Mouse (Mus musculus): ENCODE measurements around the gene Ncapg2. TPM values are rescaled to one million over a fixed set of nuclear protein-coding genes. Genes with fewer than 3 reads are reported as not detected.

Gene Ncapg2
- total and polyA plus RNA-seq, 3 experiments, result 89.3 to 102 (median 95.2) TPM

GRCm38 (mm10) chr12:116449536-116449935, 44.3 kb downstream of the Ncapg2 start:
- TF ChIP-seq KAT2A (conservative IDR thresholded peaks at IDR 0.05; ENCODE audit: low read depth, low read length), result no peak
- TF ChIP-seq POLR2A (IDR thresholded peaks at IDR 0.05; ENCODE audit: control insufficient read depth in 1 of 2, insufficient read depth in 1 of 2, low read depth in 1 of 2, low read length in 2 of 2, poor library complexity in 1 of 2), result no peak
- no peak for TF ChIP-seq POLR2AphosphoS5 (IDR thresholded peaks at IDR 0.05; ENCODE audit: borderline replicate concordance, low read depth, low read length)
- no peak for TF ChIP-seq RAD21 (IDR thresholded peaks at IDR 0.05; ENCODE audit: low read depth, low read length)
- TF ChIP-seq GATA1 (IDR thresholded peaks at IDR 0.05; ENCODE audit: low read depth, low read length), result no peak
- TF ChIP-seq MAX (IDR thresholded peaks at IDR 0.05; ENCODE audit: low read length), result no peak
- TF ChIP-seq CHD1 (IDR thresholded peaks at IDR 0.05; ENCODE audit: low read depth, low read length), result no peak
- TF ChIP-seq E2F4 (IDR thresholded peaks at IDR 0.05; ENCODE audit: borderline replicate concordance, low read depth, low read length), result no peak
- TF ChIP-seq ETS1 (IDR thresholded peaks at IDR 0.05; ENCODE audit: low read depth, low read length), result no peak
- TF ChIP-seq NELFE (IDR thresholded peaks at IDR 0.05; ENCODE audit: low read depth, low read length), result no peak
- no peak for TF ChIP-seq CHD2 (IDR thresholded peaks at IDR 0.05; ENCODE audit: low read length)
- TF ChIP-seq NRF1 (IDR thresholded peaks at IDR 0.05; ENCODE audit: insufficient read depth, low read depth, low read length, poor library complexity, severe bottlenecking), result no peak
- H3K9ac ChIP-seq (ENCODE audit: control insufficient read depth, low read depth, low read length, poor library complexity, severe bottlenecking), result no peak overlapping the region
- no peak for DNase-seq (ENCODE audit: low read depth, low spot score)
- no peaks in the 10 kb centered on the region for H3K9me3 ChIP-seq (replicated peaks; ENCODE audit: insufficient read depth, low read length)
- peaks cover 0 to 65% of the 10 kb centered on the region in 2 experiments; a peak in 2 of 4 replicates for H3K36me3 ChIP-seq (ENCODE audit: control insufficient read depth in 1 of 2, insufficient read depth in 2 of 2, low read length in 2 of 2)
- no peaks in the 10 kb centered on the region for H3K4me1 ChIP-seq (ENCODE audit: control insufficient read depth in 1 of 2, insufficient read depth in 2 of 2, low read length in 2 of 2)
- H3K4me3 ChIP-seq (ENCODE audit: control insufficient read depth in 1 of 2, insufficient read depth in 1 of 2, low read depth in 2 of 2, low read length in 2 of 2), result no peak overlapping the region
- no peak overlapping the region for H3K27ac ChIP-seq (ENCODE audit: control insufficient read depth, low read depth, low read length)
- H3K27me3 ChIP-seq (ENCODE audit: control insufficient read depth in 1 of 2, insufficient read depth in 2 of 2, low read length in 2 of 2), result no peaks in the 10 kb centered on the region
- no peaks in the 10 kb centered on the region for H3K79me2 ChIP-seq (ENCODE audit: control insufficient read depth, insufficient read depth, low read length, poor library complexity)

GRCm38 (mm10) chr12:116460379-116461065, 55.3 kb downstream of the Ncapg2 start:
- peaks cover 0 to 51% of the 10 kb centered on the region in 2 experiments; a peak in 2 of 4 replicates for H3K36me3 ChIP-seq (ENCODE audit: control insufficient read depth in 1 of 2, insufficient read depth in 2 of 2, low read length in 2 of 2)
- no peak overlapping the region for H3K27ac ChIP-seq (ENCODE audit: control insufficient read depth, low read depth, low read length)
- no peaks in the 10 kb centered on the region for H3K27me3 ChIP-seq (ENCODE audit: control insufficient read depth in 1 of 2, insufficient read depth in 2 of 2, low read length in 2 of 2)
- no peak for TF ChIP-seq TCF12 (IDR thresholded peaks at IDR 0.05; ENCODE audit: low read depth, low read length)
- no peak for TF ChIP-seq CHD2 (IDR thresholded peaks at IDR 0.05; ENCODE audit: low read length)
- TF ChIP-seq HCFC1 (IDR thresholded peaks at IDR 0.05; ENCODE audit: low read depth, low read length), result no peak
- TF ChIP-seq CHD1 (IDR thresholded peaks at IDR 0.05; ENCODE audit: low read depth, low read length), result no peak
- TF ChIP-seq BHLHE40 (IDR thresholded peaks at IDR 0.05; ENCODE audit: borderline replicate concordance, low read depth, low read length), result no peak
- TF ChIP-seq TAL1 (IDR thresholded peaks at IDR 0.05; ENCODE audit: low read length), result no peak
- TF ChIP-seq POLR2A (IDR thresholded peaks at IDR 0.05; ENCODE audit: control insufficient read depth in 1 of 2, insufficient read depth in 1 of 2, low read depth in 1 of 2, low read length in 2 of 2, poor library complexity in 1 of 2), result no peak
- TF ChIP-seq JUND (IDR thresholded peaks at IDR 0.05; ENCODE audit: low read depth, low read length), result no peak
- no peak for TF ChIP-seq TBP (IDR thresholded peaks at IDR 0.05; ENCODE audit: low read depth, low read length)
- no peak for TF ChIP-seq MAX (IDR thresholded peaks at IDR 0.05; ENCODE audit: low read length)
- H3K4me3 ChIP-seq (ENCODE audit: control insufficient read depth in 1 of 2, insufficient read depth in 1 of 2, low read depth in 2 of 2, low read length in 2 of 2), result no peak overlapping the region
- H3K9me3 ChIP-seq (replicated peaks; ENCODE audit: insufficient read depth, low read length), result no peaks in the 10 kb centered on the region
- no peak overlapping the region for H3K9ac ChIP-seq (ENCODE audit: control insufficient read depth, low read depth, low read length, poor library complexity, severe bottlenecking)
- H3K79me2 ChIP-seq (ENCODE audit: control insufficient read depth, insufficient read depth, low read length, poor library complexity), result no peaks in the 10 kb centered on the region; the same call in 1 of the 2 replicates
- DNase-seq (ENCODE audit: low read depth, low spot score), result no peak
- no peaks in the 10 kb centered on the region for H3K4me1 ChIP-seq (ENCODE audit: control insufficient read depth in 1 of 2, insufficient read depth in 2 of 2, low read length in 2 of 2)

Measured in MEL (cell line).